Mouse (Mus musculus) layer of hippocampus, postnatal 36 days (tissue): Measurements from ENCODE around the gene Padi3. TPM values are rescaled to one million over a fixed set of nuclear protein-coding genes. Genes with fewer than 3 reads are reported as not detected.

ENCODE experiments used
- DNase-seq, 2 experiments: peaks; one replicate each; pipeline ENCODE4 v3.0.0; 2022
- total RNA-seq, 2 experiments: library from RNA; stranded (reverse); gene quantifications; 2 replicates each; pipeline ENCODE4 v1.2.3; 2021

Padi3 gene
- total RNA-seq, 2 experiments from 2014 or later: not detected

DNA sequence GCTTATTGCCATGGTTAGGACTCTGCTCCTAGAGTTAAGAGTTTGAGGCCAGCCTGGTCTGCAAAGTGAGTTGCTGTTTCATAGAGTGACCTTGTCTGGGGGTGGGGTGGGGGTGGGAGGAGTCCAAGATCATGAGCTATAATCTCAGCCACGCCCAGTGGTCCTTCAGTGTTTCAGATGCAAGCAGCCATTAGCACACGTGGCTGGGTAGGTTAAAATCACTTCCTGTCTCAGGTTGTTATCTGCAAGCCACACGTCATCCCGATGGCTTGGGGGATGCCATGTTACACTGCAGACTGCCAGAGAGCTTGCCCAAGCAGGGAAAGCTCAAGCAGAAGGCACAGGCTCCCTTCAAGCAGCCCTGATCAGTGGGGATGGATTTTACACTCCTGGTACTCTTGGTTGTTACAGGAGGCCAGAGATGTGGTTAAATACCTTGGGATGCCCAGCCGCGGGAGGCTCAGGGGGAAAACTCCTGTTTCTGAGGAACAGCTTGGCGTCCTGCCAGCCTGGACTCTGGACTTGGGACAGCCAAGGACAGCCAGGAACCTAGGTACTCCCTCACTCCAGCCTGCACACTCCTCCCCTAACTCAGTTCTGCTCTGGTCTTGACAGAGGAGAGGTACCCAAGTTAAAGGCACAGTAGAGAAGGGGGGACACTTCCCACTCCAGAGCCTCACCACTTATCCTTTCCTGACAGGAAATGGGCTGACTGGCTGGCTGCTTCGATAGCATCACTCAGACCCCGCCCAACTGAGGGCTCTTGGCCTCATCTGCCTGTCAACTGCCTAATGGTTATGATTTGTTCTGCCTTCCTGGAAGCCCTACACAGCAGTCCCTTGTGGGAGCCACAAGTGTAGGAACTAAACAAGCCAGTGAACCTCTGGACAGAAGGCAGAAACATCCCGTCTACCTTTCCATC lies 5.8 kb upstream of the Padi3 start:
- no peak for DNase-seq

DNA sequence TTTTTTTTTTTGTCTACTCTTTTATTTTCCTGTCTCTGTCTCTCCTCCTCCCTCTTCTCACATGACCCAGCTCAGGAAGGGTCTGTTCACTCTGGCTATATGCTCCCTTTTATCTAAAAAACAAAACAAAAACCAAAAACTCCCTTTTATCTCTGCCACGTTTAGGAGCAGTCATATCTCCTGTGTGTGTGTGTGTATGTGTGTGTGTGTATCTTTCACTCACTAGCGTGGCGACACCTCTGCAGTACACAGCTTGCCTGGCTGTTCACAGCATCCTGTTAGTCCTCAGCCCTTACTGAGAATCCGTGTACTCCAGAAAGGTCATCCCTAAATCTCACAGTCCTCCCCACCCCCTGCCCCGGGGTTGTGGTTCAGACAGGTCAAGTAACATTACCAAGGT lies 5.0 kb upstream of the Padi3 start:
- DNase-seq: no peak

DNA sequence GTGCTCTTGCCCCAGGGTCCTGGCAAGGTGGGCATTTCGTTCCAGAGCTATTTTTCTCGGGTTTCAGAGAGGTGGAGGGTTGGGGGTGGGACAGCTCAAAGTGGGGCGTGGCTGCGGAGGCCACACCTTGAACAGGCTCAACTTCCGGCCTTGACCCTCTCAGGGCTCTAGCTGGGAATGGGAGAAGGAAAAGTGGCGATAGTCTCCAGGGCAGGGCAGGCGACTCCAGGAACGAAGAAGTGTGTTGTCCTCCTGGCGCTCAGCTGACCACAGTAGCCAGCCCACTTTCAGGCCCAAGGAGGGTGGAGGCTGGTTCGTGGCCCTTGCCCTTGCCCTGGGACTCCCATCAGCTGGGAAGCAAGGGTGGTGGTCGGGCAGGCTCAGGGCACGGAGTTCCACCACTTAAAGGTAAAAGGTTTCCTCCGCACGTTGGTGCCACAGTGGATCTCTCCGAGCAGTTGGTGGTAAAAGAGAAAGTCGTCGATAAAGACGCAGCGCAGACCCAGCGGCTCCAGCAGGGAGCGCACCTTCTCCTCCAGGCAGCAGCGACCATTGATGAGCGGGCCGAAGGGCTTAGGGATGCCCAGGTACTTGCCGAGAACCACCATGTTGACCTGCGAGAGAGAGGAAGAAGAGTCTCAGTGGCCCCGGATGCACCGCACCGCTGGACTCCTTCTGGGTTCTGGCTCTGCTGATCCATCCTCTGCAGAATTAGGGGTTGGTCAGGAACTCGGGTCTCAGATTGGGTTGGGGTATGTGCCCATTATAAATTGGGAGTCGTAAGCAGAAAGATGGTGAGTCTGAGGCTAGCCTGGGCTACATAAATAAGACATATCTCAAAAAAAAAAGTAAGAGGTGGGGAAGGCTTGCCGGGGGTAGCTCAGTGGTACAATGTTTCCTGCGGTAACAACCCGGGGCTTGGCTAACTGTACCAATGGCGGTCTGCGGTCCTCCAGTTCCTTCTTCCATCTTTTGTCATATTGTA lies 4.1 kb upstream of the Padi3 start:
- DNase-seq: no peak

DNA sequence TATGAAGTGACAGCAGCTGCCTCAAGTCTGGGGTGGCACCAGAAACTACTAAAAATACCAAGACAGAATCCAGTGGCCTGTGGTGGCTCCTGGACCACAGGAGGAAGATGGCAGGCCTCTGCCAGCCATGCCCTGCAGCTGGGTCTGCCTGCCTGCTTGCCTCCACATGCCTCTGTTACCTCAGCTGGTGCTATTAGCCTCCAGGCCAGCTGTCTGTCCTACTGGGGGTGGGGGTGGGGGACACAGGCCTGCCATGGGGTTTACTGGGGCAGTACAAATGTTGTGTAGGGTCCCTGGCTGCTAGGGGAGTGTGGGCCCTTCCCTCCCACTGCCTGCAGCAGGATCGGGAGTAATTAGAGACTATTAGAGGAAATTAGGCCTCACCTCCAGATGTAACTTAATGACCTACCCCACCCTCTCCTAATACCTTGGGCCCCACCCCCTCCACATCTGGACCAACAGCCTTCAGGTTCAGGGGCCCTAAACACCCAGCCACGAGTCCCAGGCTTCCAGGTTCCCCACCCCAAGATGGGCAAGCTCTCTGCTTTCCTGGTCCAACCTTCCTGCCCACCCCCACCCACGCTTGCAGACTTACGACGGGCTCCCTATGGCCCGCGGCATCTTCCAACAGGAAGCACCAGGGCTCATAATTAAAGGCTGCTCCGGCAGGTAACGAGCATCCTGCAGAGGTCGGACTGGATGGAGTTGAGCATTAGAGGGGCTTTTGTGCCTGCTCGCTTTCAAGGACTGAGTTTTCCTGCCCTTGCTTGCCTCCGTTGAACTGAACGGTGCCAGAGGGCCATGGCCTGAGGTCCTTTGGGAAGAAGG lies 3.1 kb upstream of the Padi3 start:
- no peak for DNase-seq

DNA sequence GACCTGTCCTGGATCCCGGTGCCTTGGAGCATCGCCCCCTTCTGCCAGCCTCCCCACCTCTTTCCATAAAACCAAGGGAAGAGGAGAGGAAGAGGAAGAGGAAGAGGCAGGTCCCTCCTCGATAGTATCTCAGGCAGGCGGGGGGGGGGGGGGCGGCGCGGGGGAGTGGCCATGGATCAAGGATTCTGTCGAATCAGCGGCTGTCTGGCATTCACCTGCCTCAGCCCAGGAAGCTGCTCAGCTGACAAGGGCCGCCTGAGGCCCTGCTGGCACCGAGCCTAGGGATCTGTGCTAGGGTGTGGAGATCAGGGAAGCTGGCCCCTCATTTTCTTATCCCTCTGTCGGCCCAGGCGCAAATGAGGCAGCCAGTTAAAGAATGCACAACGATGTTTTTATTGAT lies 2.2 kb upstream of the Padi3 start:
- DNase-seq: no peak

DNA sequence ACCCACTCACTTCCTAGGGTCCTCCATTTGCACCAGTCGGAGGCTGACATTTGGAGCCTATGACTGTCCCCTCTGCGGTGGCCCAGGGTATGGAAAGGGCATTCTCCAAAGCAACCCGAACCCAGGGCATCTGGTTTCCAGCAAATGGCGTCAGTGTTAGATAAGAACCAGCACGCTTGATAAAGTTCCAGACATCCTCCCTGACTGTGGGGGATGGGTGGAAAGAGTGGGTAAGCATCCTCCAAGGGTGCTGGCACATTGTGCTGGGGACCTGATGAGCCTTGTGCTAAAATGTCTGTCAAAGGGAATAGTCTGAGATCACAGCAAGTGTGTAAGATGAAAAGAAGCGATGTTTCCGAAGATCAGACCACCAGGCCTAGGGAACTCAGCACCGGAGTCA lies 1.7 kb upstream of the Padi3 start:
- no peak for DNase-seq

DNA sequence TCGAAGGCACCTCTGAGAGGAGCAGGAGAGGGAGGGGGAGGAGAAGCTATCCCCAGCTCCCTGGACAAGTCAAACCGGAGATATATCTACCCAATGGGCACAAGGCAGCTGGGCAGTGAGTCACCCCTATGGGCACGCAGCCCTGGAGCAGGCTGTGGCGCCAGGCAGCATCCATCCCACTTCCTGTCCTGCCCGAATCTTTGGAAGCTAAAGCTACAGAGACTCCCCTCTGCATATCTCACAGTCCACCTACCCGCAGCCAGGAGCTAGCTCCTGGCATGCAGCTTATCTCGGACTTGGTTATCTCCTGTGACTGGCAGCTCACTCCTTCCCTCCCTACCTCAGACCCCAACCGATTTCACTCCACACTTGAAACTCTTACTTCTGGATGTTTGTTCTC lies 1.3 kb downstream of the Padi3 start:
- no peak for DNase-seq

DNA sequence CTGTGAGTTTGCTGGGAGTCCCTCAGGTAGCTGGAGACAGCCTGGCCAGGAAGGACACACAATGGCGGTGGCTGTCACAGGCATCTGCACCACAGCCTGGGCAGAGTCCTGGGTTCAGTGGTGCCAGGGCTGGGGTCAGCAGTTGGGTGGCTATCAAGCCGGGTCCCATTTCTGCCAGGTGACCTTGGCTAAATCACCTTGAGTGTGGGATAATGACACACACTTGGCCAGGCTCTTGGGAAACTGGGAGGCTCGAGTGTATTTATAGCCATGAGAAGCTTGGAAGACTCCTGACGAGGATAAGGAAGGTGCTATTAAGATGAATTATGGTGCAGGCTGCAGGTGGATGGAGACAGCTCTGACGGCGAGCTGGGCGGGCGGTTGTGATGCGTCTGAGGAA lies 5.8 kb downstream of the Padi3 start:
- no peak for DNase-seq

DNA sequence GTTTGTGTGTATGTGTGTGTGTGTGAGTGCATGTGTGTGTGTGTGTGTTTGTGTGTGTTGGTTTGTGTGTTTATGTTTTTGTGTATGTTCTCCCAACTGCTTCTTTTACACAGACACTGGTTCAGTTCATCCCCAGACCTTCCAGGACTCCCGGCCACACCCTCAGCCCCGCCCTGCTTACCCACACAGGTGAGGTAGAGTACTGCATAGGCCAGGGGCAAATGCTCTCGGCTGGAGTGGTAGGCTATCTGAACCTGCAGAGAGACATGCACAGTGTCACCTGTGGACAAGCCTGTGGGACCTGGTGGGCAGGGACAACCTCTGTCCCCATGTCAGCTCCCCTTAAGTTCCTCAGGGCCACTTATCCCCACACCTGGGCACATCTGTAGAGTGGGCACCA lies 9.1 kb downstream of the Padi3 start:
- no peak for DNase-seq

DNA sequence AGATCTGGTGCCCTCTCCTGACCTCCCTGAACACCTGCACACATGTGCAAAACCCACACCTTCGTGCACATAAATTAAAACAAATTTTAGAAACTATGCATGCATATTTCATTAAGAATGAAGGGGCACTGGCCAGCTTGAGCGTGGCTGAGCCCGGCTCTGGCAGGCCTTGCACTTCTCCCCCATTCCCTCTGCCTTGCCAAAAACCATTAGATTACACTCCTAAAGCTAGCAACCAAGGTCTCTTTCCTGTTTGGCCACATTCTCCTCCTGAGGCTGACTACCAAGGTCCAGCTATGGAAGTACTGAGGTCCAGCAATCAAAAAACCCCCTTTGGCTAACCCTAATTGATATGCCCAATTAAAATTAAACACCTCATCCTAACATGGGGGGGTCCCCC lies 13.7 kb downstream of the Padi3 start:
- DNase-seq: no peak

DNA sequence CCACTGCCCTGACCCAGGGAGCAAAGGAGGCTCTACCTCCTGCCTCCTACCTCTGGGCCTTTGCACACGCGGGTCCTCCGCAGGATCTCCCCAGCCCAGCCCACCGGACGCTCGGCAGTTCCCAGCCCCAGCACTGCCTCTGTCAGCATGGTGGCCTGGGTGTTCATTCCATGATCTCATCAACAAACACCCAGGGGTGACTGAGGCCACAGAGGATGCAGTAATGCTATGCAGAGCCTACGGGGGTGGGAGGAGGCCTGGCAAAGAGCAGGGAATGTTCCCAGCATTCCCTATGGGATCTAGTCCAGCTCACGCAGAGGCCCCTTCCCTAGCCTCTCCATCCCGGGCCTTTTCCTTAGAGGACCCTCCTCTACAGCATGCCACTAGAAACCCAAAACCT lies 15.8 kb downstream of the Padi3 start:
- DNase-seq: no peak

DNA sequence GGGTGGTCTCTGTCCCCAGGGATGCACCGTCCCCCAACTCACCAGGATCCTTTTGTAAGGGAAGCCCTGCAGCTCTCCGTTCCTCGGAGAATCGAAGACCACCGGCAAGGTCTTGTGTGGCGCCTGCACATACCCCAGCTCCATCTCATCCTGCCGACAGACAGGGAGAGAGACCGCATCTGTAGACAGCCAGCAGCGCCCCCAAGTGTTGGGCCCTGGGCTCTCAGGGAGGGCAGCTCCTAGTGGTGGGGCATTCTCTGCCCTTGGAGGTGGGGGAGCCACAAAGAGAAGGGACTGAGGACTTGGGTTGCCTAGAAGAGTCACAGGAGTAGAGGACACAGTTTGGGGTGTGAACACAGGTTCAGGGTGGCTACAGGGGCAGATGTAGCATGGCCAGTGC lies 16.7 kb downstream of the Padi3 start:
- no peak for DNase-seq

DNA sequence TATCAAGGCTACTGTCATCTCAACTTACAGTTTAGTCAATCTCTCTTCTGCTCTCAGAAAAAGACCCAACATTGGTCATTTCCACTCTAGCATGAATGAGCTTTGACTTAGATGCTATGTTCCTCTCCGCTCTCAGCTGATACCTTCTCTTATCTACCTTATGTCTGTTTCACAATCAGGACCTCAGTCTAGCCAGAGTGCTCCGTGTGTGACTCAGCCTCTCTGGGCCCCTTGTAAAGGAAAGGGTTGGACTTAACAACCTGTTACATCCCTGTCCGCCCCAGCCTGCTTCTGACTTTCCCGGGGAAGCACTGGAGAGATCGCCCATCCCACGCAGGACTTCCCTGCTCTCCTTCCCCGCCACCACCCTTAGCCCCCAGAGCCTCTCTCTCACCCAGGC lies 17.9 kb downstream of the Padi3 start:
- DNase-seq: no peak

DNA sequence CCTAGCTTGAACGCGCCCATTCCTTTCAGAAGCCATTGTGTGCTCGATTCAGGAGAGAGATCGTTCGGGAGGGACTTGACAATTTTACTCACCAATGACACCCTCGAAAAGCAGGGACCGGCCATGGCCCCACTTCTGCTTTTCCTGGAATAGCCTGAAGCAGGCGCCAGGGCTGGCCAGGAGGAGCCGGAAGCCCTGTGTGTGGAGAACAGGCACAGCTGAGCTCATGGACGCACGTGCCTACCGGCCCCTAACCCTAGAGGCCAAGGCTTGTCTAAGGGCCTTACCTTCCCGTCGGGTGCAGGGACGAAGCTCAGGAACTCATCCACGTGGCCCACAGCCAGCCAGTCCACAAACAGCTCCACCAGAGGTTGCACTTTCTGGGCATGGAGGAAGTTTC lies 19.4 kb downstream of the Padi3 start:
- DNase-seq: no peak

DNA sequence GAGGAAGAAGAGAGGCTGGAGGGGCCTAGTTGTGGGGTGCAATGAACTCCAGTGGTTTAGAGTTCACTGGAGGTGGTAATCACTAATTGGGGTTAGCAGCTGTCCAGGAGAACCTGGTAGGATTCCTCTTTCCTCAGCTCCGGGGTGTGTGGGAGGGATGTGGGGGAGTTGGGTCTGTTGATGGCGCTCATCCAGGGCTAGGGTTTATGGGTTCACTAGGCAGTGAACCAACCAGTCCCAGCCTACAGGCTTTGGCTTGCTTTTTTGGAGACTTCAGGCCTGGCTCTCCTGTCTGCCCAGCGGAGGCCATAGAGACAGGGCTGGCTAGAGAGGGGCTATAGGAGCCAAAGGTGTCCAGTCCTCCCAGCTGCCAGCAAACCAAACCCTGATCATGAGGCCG lies 20.5 kb downstream of the Padi3 start:
- no peak for DNase-seq

DNA sequence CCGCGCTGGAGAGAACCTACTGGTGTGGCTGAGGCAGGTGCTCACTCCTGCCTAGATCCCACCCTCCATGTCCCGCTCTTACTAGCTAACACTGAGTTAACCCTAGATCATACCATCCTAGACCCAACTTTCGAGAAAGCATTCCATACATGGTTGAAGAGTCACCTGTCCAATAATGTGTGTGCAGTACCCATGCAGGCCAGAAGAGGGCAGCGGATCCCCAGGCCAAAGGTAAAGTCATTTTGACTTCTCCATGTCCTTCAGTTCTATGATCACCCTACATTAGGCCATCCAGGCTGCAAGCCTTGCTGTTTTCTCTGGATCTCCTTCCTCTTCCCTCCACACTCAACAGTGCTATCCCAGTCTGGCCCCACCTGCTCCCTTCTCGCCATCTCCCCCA lies 21.5 kb downstream of the Padi3 start:
- peak in 1 of 2 experiments; percentile 10 for DNase-seq

DNA sequence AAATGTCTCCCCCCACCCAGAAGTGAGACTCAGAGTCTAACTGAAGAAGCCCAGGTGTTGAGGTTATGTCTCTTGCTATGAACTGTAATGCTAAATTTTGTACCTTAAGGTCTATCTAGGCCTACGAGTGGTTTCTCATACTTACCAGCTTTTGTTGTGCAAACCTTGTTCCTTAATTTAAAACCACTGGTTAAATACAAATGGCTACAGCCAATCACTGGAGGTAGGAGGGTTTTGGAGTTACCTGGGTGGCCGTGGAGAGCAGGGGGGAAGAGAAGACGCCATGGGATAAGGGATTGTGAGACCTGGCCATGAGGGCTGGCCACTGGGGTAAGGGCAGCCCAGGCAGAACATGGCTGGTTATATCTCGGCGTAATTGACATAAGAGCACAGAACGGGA lies 22.2 kb downstream of the Padi3 start:
- DNase-seq: no peak

DNA sequence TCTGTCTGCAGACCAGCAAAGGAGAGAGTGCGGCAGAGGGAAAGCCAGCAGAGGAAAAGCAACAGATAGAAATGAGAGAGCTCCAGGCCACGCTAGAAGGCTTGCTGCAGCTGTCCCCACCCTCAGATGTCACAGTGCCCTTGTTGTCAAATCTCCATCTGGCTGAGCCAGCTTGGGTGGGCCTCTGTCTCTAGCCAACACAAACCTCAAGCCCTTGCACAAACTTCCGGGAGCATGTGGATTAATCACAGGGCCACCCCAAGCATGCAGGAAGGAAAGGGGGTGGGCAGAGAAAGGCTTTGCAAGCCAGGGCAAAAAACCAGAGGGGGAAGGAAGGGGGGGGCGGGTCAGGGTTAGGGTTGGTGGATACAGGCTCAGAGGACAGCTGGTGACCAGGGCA lies 23.0 kb downstream of the Padi3 start:
- no peak for DNase-seq

DNA sequence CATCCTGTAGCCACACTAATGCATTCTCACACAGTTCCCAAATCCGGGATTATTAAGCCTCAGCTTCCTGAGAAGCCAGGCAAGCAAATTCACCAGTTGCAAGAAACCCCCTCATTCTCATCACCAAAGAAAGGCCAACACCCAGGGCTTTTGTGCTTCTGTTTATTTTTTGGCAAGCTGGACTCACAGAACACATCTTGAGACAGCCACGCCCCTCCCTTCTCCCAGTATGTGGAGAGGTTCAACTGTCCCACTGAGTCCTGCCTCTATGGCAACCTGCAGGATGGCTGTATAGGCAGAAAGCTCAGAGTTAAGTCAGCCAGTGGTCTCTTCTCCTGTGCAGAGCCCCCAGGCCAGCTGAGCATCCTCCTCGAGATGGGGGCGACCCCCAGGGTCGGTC lies 25.2 kb downstream of the Padi3 start:
- DNase-seq: no peak

DNA sequence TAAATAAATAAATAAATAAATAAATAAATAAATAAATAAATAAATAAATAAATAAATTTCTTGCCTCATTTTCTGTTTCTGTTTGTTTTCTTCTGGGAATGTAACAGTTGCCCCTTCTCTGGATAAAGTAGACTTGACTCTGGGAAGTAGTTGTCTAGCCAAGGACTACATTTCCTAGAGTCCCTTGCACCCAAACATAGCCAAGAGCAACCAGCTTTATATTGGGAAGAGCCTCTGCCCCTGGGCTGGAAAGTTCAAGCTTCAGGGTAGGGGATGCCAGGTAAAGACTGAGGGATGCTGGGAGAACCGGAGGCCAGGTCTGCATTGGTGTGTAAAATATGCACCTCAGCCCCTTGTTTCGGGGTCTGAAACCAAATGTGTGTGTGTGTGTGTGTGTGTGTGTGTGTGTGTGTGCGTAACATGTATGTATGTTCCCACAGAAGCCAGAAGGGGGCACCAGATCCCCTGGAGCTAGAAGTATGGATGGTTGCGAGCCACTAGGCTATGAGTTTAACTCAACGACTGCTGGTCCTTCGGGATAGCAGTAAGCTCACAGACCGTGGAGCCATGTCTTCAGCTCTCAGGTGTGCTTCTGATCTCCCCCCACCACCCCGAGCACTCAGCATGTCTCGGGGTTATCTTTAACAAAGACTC lies 26.0 kb downstream of the Padi3 start:
- DNase-seq: no peak

DNA sequence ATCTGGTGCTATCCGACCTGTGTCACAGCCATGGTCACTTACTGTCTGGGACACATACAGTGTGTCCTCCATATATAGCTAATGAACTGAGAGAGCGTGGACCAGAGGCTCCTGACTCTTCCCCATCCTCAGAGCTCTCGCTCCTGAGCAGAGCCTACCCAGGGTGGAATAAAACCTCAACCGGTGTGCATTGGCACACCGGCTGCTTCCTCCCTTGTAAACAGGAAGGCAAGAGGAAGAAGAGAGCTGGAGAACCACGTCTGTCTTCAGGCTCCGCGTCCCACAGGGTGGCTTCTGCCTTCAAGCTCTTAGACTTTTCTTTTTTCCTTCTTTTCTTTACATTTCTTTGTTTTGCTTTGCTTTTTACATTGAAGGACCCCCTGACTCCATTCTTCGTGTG lies 27.6 kb downstream of the Padi3 start:
- DNase-seq: no peak

DNA sequence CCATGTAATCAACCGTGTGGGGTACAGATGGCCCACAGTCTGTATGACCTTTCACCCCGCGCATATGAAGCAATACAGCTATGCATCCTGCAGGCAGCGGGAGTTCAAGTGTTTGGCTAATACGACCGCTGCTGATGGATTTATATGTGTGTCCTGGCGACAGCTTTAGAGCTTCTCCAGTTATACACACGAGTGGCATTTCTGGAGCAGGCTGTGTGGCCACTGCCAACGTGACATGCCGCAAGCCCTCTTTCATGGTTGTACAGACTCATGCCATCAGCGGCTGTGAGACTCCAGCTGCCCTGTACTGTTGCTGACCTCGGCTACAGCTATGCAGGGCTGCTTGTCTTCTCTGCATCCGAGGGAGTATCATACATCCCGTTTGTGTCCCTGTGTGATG lies 29.9 kb downstream of the Padi3 start:
- DNase-seq: no peak
